Mouse (Mus musculus) forebrain, embryonic 11.5 days (tissue): ENCODE results near the gene Wdhd1. TPM values are rescaled to one million over a fixed set of nuclear protein-coding genes. Genes with fewer than 3 reads are reported as not detected.

ENCODE experiments used
- ATAC-seq: fragments of 200-750 bp; cut with Nextera tagmentation; replicated peaks from 2 replicates; pipeline ENCODE4 v1.8.0; 2017; ENCODE audit warnings: moderate TSS enrichment; ENCODE audit not compliant: low FRiP score
- DNase-seq: peaks from one replicate; pipeline ENCODE4 v3.0.0-alpha.2; 2017; ENCODE audit warnings: low spot score
- H3K27ac ChIP-seq: fragments of 300-500 bp; sonication (generic); 2 replicates; pipeline ENCODE4 v1.5.1; 2014; ENCODE audit warnings: low read depth, low read length
- H3K27me3 ChIP-seq: fragments of 300-500 bp; sonication (generic); 2 replicates; pipeline ENCODE4 v1.6.1; 2014; ENCODE audit warnings: mild to moderate bottlenecking, low read length, mixed read lengths; ENCODE audit not compliant: control insufficient read depth, insufficient read depth
- H3K36me3 ChIP-seq: fragments of 300-500 bp; sonication (generic); 2 replicates; pipeline ENCODE4 v1.6.1; 2014; ENCODE audit warnings: mild to moderate bottlenecking, low read length, moderate library complexity, mixed read lengths; ENCODE audit not compliant: control insufficient read depth, insufficient read depth
- H3K4me1 ChIP-seq: fragments of 300-500 bp; sonication (generic); replicated peaks from 2 replicates; pipeline ENCODE4 v1.6.1; 2014; ENCODE audit warnings: low read length, mixed read lengths; ENCODE audit not compliant: control insufficient read depth, insufficient read depth
- H3K4me2 ChIP-seq: fragments of 300-500 bp; sonication (generic); 2 replicates; pipeline ENCODE4 v1.6.1; 2014; ENCODE audit warnings: low read depth, mild to moderate bottlenecking, low read length, moderate library complexity, mixed read lengths; ENCODE audit not compliant: severe bottlenecking
- H3K4me3 ChIP-seq: fragments of 300-500 bp; sonication (generic); 2 replicates; pipeline ENCODE4 v1.5.1; 2014; ENCODE audit warnings: low read depth, low read length
- H3K9ac ChIP-seq: fragments of 300-500 bp; sonication (generic); 2 replicates; pipeline ENCODE4 v1.6.1; 2014; ENCODE audit warnings: low read length
- H3K9me3 ChIP-seq: fragments of 300-500 bp; sonication (generic); 2 replicates; pipeline ENCODE4 v1.6.1; 2016; ENCODE audit warnings: low read length, mixed read lengths; ENCODE audit not compliant: control insufficient read depth
- WGBS: fragments of 180-500 bp; shearing (Covaris S2); extraction: QIAGEN DNeasy Blood & Tissue Kit; methylation state at CpG from one replicate; pipeline ENCODE4 v1.1.7; 2014; 5-methylcytosine and 5-hydroxymethylcytosine counted together
- polyA plus RNA-seq: library from polyadenylated mRNA; unstranded; fragments of >200 nt; fragmentation: Nextera tagmentation; extraction: Ambion mirVana; gene quantifications from 2 replicates; pipeline ENCODE4 v1.2.1, GENCODE M21; 2014

Gene Wdhd1
- polyA plus RNA-seq, 1 experiment from 2014 or later: 57.8 TPM

- Histone ChIP-seq H3K27ac (no peak overlapping the region), H3K36me3 (no peaks in the 10 kb centered on the region), H3K4me3 (no peak overlapping the region), H3K9me3 (no peaks in the 10 kb centered on the region), H3K9ac (no peak overlapping the region), H3K4me1 (no peaks in the 10 kb centered on the region), H3K4me2 (no peak overlapping the region), H3K27me3 (no peaks in the 10 kb centered on the region)
- no peak for DNase-seq
- ATAC-seq: no peak
- WGBS: 87% methylated on average over 3 of the region's 3 CpGs
Measured at GRCm38 (mm10) chr14:47206601-47207000, 70.1 kb downstream of the Wdhd1 start.

DNA sequence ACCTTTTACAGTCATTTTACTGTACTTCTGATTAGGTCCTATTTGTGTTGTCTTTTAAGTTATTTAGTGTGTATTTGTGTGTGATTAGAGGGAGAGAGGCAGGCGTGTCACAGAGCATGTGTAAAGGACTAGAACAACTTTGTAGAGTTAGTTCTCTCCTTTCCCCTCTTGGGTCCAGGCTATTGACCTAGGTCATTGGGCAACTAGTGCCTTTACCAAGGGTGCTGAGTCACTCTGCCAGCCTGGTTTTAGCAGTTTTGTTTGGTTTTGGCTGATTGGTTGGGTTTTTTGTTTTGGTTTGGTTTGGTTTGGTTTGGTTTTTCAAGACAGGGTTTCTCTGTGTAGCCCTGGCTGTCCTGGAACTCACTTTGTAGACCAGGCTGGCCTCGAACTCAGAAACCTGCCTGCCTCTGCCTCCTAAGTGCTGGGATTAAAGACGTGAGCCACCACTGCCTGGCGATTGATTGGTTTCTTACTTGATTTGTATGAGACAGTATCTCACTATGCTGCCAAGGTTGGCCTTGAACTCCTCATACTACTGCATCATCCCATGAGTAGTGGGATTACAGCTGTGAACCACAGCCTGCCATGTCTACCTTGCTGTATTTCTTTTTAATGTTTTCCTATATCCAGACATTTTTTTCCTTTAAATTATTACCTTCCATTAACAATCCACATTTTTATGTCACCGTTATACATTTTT, 71.2 kb downstream of the Wdhd1 start:
- Histone ChIP-seq H3K27ac (no peak overlapping the region), H3K9ac (no peak overlapping the region), H3K36me3 (no peaks in the 10 kb centered on the region), H3K4me2 (no peak overlapping the region), H3K4me3 (no peak overlapping the region), H3K4me1 (no peaks in the 10 kb centered on the region), H3K27me3 (no peaks in the 10 kb centered on the region), H3K9me3 (no peaks in the 10 kb centered on the region)
- ATAC-seq (no peak), DNase-seq (no peak)
- 94% methylated on average over 5 of the region's 5 CpGs for WGBS

GRCm38 (mm10) chr14:47197340-47197739, 79.3 kb downstream of the Wdhd1 start:
- Histone ChIP-seq H3K9me3 (no peaks in the 10 kb centered on the region), H3K4me1 (no peaks in the 10 kb centered on the region), H3K4me3 (no peak overlapping the region), H3K27me3 (no peaks in the 10 kb centered on the region), H3K9ac (no peak overlapping the region), H3K4me2 (no peak overlapping the region), H3K27ac (no peak overlapping the region), H3K36me3 (no peaks in the 10 kb centered on the region)
- ATAC-seq (no peak), DNase-seq (no peak)
- 93% methylated on average over 3 of the region's 3 CpGs for WGBS

DNA sequence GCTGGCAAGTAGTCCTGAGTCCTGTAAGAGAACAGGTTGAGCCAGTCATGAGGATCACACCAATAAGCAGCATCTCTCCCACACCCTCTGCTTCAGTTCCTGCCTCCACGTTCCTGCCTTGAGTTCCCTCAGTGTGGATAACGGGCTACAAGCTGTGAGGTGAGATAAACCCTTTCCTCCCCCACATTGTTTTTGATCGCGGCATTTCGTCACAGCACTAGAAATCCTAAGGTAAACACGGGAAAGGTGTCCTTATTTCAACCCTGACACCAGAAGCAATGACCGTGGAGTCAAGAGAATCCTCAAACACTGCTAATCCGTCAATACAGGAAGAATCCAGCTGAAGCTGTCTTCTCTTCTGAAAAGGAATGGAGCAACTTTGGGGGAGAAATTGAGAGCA, 79.9 kb downstream of the Wdhd1 start:
- H3K4me1 ChIP-seq: no peaks in the 10 kb centered on the region
- no peaks in the 10 kb centered on the region for H3K36me3 ChIP-seq
- H3K4me2 ChIP-seq: no peak overlapping the region
- no peak overlapping the region for H3K9ac ChIP-seq
- WGBS: 80% methylated on average over 8 of the region's 8 CpGs
- H3K27ac ChIP-seq: no peak overlapping the region
- DNase-seq (no peak), ATAC-seq (no peak)
- H3K4me3 ChIP-seq: no peak overlapping the region
- H3K9me3 ChIP-seq: no peaks in the 10 kb centered on the region
- H3K27me3 ChIP-seq: no peaks in the 10 kb centered on the region

DNA sequence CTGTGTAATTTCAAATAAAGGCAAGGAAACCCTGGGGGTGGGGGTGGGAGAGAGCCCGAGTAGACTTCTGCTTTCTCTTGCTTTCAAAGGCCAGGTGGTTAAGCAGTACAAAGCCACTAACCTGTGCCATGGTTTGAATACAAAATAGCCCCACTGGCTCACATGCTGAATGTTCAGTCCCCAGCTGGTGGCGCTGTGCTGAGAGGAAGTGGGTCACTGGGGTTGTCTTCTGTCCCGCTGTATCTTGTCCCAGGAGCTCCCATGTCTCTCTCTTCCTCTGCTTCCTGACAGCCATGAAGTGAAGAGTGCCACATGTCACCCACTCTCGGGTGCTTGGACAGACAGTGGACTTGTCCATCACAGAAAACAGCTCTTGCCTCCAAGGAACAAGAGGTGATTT, 82.6 kb downstream of the Wdhd1 start:
- no peak overlapping the region for H3K4me3 ChIP-seq
- H3K9me3 ChIP-seq: no peaks in the 10 kb centered on the region
- H3K4me1 ChIP-seq: no peaks in the 10 kb centered on the region
- H3K36me3 ChIP-seq: no peaks in the 10 kb centered on the region
- H3K9ac ChIP-seq: no peak overlapping the region
- H3K27ac ChIP-seq: no peak overlapping the region
- H3K27me3 ChIP-seq: no peaks in the 10 kb centered on the region
- no peak for DNase-seq
- no peak for ATAC-seq
- 31% methylated on average over 4 of the region's 4 CpGs for WGBS
- no peak overlapping the region for H3K4me2 ChIP-seq

DNA sequence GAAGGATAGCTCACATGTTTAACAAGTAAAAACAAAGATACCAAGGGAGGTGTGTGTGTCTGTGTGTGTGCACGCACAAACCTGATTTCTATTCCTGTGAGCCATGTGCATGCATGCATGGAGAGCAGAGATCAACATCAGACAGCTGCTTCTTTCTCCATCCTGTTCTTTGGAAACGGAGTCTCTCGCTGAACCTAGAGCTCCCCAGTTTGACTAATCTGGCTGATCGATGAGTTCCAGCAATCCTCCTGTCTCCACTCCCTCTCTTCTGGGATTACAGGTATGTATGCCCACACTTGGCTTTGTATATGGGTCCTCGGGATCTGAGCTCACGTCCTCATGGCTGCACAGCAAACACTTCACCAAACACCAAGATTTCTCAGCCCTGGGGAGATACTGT, 83.2 kb downstream of the Wdhd1 start:
- no peak overlapping the region for H3K9ac ChIP-seq
- ATAC-seq: no peak
- WGBS: 86% methylated on average over 6 of the region's 6 CpGs
- no peak overlapping the region for H3K4me2 ChIP-seq
- no peak for DNase-seq
- H3K4me3 ChIP-seq: no peak overlapping the region
- no peak overlapping the region for H3K27ac ChIP-seq
- H3K4me1 ChIP-seq: peaks cover 2% of the 10 kb centered on the region; the same call in 1 of the 2 replicates
- H3K27me3 ChIP-seq: peaks cover 3% of the 10 kb centered on the region; the same call in 1 of the 2 replicates
- no peaks in the 10 kb centered on the region for H3K36me3 ChIP-seq
- H3K9me3 ChIP-seq: no peaks in the 10 kb centered on the region

- Histone ChIP-seq H3K9ac (no peak overlapping the region), H3K4me2 (no peak overlapping the region), H3K36me3 (no peaks in the 10 kb centered on the region), H3K9me3 (no peaks in the 10 kb centered on the region), H3K4me3 (no peak overlapping the region), H3K27ac (no peak overlapping the region), H3K27me3 (peaks cover 11% of the 10 kb centered on the region; the same call in 1 of the 2 replicates), H3K4me1 (peaks cover 3% of the 10 kb centered on the region; the same call in 1 of the 2 replicates)
- 68% methylated on average over 5 of the region's 5 CpGs for WGBS
- DNase-seq (no peak), ATAC-seq (no peak)
Measured at GRCm38 (mm10) chr14:47191861-47192260, 84.8 kb downstream of the Wdhd1 start.

Other genes with a start within 250 kb of the Wdhd1 start
- 1.4 and 2.4 TPM in 2 replicates for gene Gch1, start 87.4 kb downstream of the Wdhd1 start, polyA plus RNA-seq
- 5.2 and 5.5 TPM in 2 replicates for gene Socs4, start 74 bp upstream of the Wdhd1 start, polyA plus RNA-seq
- 121 and 122 TPM in 2 replicates for gene Mapk1ip1l, start 21.4 kb upstream of the Wdhd1 start, polyA plus RNA-seq
- 0.24 and 0.97 TPM in 2 replicates for gene Lgals3, start 90.9 kb upstream of the Wdhd1 start, polyA plus RNA-seq
- 77.6 and 90.4 TPM in 2 replicates for gene Dlgap5, start 141.6 kb upstream of the Wdhd1 start, polyA plus RNA-seq
- 22.9 and 27.6 TPM in 2 replicates for gene Fbxo34, start 173.6 kb upstream of the Wdhd1 start, polyA plus RNA-seq